Mouse (Mus musculus): ENCODE data around the gene Ranbp10.

DNA sequence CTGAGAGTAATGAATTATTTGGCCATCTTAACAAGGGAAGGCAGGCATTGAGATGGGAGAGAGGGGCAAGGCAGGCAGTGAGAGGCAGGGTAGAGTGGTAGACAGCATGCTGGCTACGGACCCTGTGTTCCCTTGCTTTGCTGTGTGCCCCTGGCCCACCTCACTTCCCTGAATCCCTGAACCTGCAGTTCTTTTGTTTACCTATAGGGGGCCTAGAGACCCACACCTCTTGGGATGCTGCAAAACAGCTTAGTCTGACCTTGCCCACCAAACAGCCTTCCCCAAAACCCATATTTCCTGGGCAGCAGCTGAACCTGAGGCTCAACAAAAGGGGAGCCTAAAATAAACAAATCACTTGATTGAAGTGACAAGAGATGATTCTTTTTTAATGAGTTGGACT lies 56.5 kb downstream of the Ranbp10 start:
- TF ChIP-seq POLR2A (IDR thresholded peaks at IDR 0.05; ENCODE audit: extremely low read depth, insufficient read depth, low read length) (no peak), CTCF (IDR thresholded peaks at IDR 0.05; ENCODE audit: extremely low read depth, insufficient read depth, low read length) (peak; percentile 48)
